Mouse (Mus musculus) liver, embryonic 14.5 days (tissue): ENCODE data around the gene Ppip5k2. TPM values are rescaled to one million over a fixed set of nuclear protein-coding genes. Genes with fewer than 3 reads are reported as not detected.

Experiments used
- ATAC-seq: fragments of 200-750 bp; cut with Nextera tagmentation; 2 replicates; pipeline ENCODE4 v1.8.0; 2017; ENCODE audit warnings: moderate number of reproducible peaks, mild to moderate bottlenecking, moderate library complexity; ENCODE audit not compliant: insufficient read depth
- DNase-seq, 3 experiments: peaks; one replicate each; pipeline ENCODE4 v3.0.0-alpha.2; 2012 to 2013; ENCODE audit warnings: low read depth in 3 of 3, low spot score in 3 of 3
- H3K27ac ChIP-seq: fragments of 300-500 bp; sonication (generic); 2 replicates; pipeline ENCODE4 v1.5.1; 2014; ENCODE audit warnings: moderate library complexity, mild to moderate bottlenecking, control low read depth, inconsistent platforms
- H3K27me3 ChIP-seq: fragments of 300-500 bp; sonication (generic); 2 replicates; pipeline ENCODE4 v1.6.1; 2014; ENCODE audit warnings: mild to moderate bottlenecking, low read length, moderate library complexity; ENCODE audit not compliant: control insufficient read depth, insufficient read depth
- H3K36me3 ChIP-seq: fragments of 300-500 bp; sonication (generic); replicated peaks from 2 replicates; pipeline ENCODE4 v1.6.1; 2014; ENCODE audit warnings: low read depth; ENCODE audit not compliant: control insufficient read depth, insufficient read depth
- H3K4me1 ChIP-seq, 2 experiments: fragments of 200-500 bp in 1 of 2; fragments of 300-500 bp in 1 of 2; sonication (generic) in 1 of 2; replicated peaks; 2 replicates each; pipeline ENCODE4 v1.6.1; 2012 to 2014; ENCODE audit warnings: antibody characterized with exemption in 1 of 2, inconsistent platforms in 1 of 2, low read length in 1 of 2; ENCODE audit not compliant: control insufficient read depth in 2 of 2, insufficient read depth in 2 of 2
- H3K4me2 ChIP-seq: fragments of 300-500 bp; sonication (generic); 2 replicates; pipeline ENCODE4 v1.6.1; 2014; ENCODE audit warnings: low read depth, mild to moderate bottlenecking, control low read depth, moderate library complexity
- H3K4me3 ChIP-seq, 2 experiments: fragments of 200-500 bp in 1 of 2; fragments of 300-500 bp in 1 of 2; sonication (generic) in 1 of 2; 2 replicates each; pipeline ENCODE4 v1.5.1; 2012 to 2014; ENCODE audit warnings: low read depth in 2 of 2, low read length in 2 of 2, mild to moderate bottlenecking in 2 of 2, control low read depth in 1 of 2, inconsistent platforms in 1 of 2, moderate library complexity in 1 of 2; ENCODE audit not compliant: insufficient read depth in 1 of 2
- H3K9ac ChIP-seq: fragments of 300-500 bp; sonication (generic); replicated peaks from 2 replicates; pipeline ENCODE4 v1.6.1; 2014; ENCODE audit warnings: mild to moderate bottlenecking, control low read depth, moderate library complexity
- H3K9me3 ChIP-seq: fragments of 300-500 bp; sonication (generic); 2 replicates; pipeline ENCODE4 v1.6.1; 2016; ENCODE audit warnings: low read length, mixed read lengths; ENCODE audit not compliant: control insufficient read depth
- CTCF ChIP-seq: IDR thresholded peaks from 2 replicates; pipeline ENCODE4 v1.5.1; 2016; ENCODE audit warnings: antibody characterized with exemption, low read depth, control low read depth
- EP300 ChIP-seq: IDR thresholded peaks from 2 replicates; pipeline ENCODE4 v1.6.1; 2016; ENCODE audit warnings: antibody characterized with exemption, low read depth
- WGBS: fragments of 180-500 bp; shearing (Covaris S2); extraction: QIAGEN DNeasy Blood & Tissue Kit; methylation state at CpG from one replicate; pipeline ENCODE4 v1.1.7; 2014; ENCODE audit not compliant: insufficient replicate concordance; 5-methylcytosine and 5-hydroxymethylcytosine counted together
- polyA plus RNA-seq, 2 experiments: library from polyadenylated mRNA; depleted of rRNA in 1 of 2; stranded (reverse) in 1 of 2; unstranded in 1 of 2; fragments of >200 nt; fragmentation: Nextera tagmentation in 1 of 2; extraction: Ambion mirVana in 1 of 2; gene quantifications; 2 replicates each; pipeline versions ENCODE4 v1.2.1 to v1.2.3; 2012 to 2014

Gene Ppip5k2
- polyA plus RNA-seq, 2 experiments, result 7.3 to 10.4 TPM

DNA sequence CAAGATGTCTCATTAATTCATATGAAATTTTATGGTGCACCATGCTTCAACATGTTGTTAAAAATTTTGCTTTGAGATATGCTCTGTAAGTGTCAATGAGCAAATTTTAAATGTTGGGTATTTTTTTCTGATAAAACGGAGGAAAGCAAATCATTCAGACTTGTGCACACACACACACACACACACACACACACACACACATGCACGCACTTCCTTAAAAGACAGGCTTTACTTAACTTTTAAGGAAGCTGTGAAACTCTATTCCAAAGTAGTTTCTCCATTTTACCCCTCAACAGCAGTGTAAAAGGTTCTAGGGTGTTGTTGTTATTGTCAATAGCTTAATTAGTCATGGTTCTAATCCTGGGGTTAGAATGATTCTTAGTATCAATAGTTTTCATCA lies 94.1 kb downstream of the Ppip5k2 start:
- no peak for TF ChIP-seq EP300
- no peak for TF ChIP-seq CTCF
- Histone ChIP-seq H3K4me2 (no peak overlapping the region), H3K4me1 (peaks cover 0 to 5% of the 10 kb centered on the region in 2 experiments; a peak in 2 of 4 replicates), H3K27ac (no peak overlapping the region), H3K36me3 (no peaks in the 10 kb centered on the region), H3K4me3 (no peak overlapping the region), H3K9ac (no peak overlapping the region), H3K27me3 (no peaks in the 10 kb centered on the region), H3K9me3 (no peaks in the 10 kb centered on the region)
- no peak for ATAC-seq
- WGBS, result 16% methylated on average over 2 of the region's 2 CpGs
- no peak for DNase-seq

DNA sequence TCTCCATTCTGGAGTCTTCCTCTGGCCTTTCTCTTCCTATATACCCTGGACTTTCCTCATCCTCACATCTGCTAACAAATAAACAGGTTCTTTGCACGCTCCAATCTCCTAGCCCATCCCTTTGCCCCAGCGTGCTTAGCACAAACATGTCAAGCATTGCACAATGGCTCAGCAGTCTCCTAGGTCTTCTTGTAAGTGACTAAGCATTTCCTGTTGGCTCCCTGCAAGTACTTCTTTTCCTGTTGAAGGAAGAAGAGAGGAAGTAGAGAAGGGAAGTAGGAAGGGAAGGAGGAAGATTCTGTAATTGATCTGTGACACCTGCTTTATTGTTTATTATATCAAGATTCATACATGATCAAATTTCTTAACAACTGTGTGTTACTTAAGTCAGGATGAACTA lies 97.4 kb downstream of the Ppip5k2 start:
- no peak overlapping the region for H3K9ac ChIP-seq
- H3K4me2 ChIP-seq, result no peak overlapping the region
- DNase-seq (no peak), ATAC-seq (peak; percentile 31; the same call in 1 of the 2 replicates)
- H3K4me1 ChIP-seq, result peaks cover 0 to 5% of the 10 kb centered on the region in 2 experiments; a peak in 2 of 4 replicates
- no peaks in the 10 kb centered on the region for H3K36me3 ChIP-seq
- no peak for TF ChIP-seq CTCF
- no peak for TF ChIP-seq EP300
- no peaks in the 10 kb centered on the region for H3K27me3 ChIP-seq
- H3K27ac ChIP-seq, result no peak overlapping the region
- no peak overlapping the region for H3K4me3 ChIP-seq
- 8% methylated on average over 2 of the region's 2 CpGs for WGBS
- H3K9me3 ChIP-seq, result no peaks in the 10 kb centered on the region

DNA sequence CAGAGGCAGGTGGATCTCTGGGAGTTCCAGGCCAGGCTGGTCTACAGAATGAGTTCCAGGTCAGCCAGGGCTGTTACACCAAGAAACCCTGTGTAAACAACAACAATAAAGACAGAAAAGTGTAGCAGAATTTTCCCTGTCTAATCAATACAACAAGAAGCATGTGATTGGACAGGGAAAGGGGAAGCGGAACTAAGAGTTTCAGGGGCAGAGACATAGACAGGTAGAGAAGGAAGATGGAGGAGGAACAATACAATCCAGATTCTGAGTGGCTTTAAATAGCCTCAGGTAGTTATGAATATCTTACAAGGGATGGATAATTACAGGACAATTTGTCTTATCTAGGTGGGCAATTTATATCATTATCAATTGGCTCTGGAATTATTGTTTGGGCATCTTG lies 102.9 kb downstream of the Ppip5k2 start:
- peaks cover 3 to 4% of the 10 kb centered on the region in 2 experiments for H3K4me1 ChIP-seq
- no peaks in the 10 kb centered on the region for H3K36me3 ChIP-seq
- no peak overlapping the region for H3K27ac ChIP-seq
- no peak for ATAC-seq
- H3K9me3 ChIP-seq, result no peaks in the 10 kb centered on the region
- no peak overlapping the region for H3K9ac ChIP-seq
- TF ChIP-seq CTCF (no peak), EP300 (no peak)
- 64% methylated on average over 1 of the region's 1 CpGs for WGBS
- DNase-seq, result no peak
- H3K27me3 ChIP-seq, result no peaks in the 10 kb centered on the region
- H3K4me3 ChIP-seq, result no peak overlapping the region
- H3K4me2 ChIP-seq, result no peak overlapping the region

DNA sequence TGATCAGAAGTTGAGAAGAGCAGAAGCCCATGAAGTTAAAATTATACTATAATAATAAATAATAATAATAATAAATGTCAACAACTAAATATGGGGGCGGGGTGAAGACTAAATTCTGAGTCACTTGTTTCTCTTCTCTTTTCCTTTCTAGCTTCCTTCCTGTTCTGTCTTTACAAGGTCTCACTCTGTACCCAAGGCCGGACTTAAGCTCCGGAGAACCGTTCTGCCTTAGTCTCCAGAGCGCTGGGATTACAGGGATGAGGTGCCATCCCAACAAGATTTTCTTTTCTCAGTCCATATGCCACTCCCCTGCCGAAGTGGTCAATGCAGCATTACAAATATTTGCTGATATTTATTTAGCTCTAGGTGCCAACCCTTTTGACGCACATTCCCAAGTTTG lies 107.9 kb downstream of the Ppip5k2 start:
- Histone ChIP-seq H3K36me3 (no peaks in the 10 kb centered on the region), H3K4me1 (peaks cover 16 to 18% of the 10 kb centered on the region in 2 experiments), H3K27ac (peak overlapping the region; percentile 47), H3K27me3 (no peaks in the 10 kb centered on the region), H3K9me3 (no peaks in the 10 kb centered on the region), H3K4me3 (peak overlapping the region; percentile 74 to 84), H3K4me2 (peak overlapping the region; percentile 76), H3K9ac (peak overlapping the region; percentile 66)
- no peak for DNase-seq
- ATAC-seq, result no peak
- TF ChIP-seq EP300 (no peak), CTCF (no peak)
- 17% methylated on average over 7 of the region's 7 CpGs for WGBS

DNA sequence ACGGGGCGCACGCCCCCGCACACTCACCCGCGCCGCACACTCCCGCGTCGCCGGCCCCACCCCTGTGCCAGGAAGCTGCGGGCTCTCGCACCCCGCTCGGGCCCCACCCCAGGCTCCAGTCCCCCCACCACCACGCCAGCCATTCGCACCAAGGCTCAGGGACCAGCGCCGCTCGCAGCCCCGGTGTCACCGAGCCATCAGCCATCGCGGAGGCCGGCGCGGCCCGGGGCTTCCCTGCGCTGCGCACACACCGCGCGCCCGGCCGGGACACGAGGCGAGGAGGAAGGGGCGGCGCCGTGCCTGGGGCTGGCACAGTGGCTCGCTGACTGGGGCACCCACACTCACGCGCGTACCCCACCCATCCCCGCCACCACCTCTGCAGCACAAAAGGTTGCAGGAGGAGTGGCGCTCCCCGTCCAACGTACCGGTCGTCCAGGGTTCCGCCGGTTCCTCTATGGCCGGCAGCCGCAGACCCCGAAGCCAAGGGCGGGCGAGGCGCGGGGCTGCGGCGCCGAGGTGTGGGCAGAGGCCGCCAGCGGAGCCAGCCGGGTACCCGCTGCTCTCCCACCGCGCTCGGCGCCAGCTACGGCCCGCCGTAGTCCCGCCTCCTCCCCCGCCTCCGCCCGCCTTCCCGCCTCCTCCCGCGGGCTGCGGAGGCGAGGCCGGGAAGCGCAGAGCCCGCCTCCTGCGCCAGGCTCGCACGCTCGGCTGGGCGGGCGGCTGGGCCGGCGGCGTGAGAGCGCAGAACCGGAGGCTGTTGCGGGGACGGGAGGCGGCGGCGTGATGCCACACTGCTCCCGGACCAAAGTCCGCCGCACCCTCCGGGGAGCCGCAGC lies 108.6 kb downstream of the Ppip5k2 start, which contains the start of gene D1Ertd622e:
D1Ertd622e (minus strand) TSS at position 669 of the 836 bp plus-strand sequence.
- Histone ChIP-seq H3K36me3 (no peaks in the 10 kb centered on the region; the same call in 1 of the 2 replicates), H3K4me2 (peak within 1 kb of the TSS; percentile 76), H3K9ac (peak within 1 kb of the TSS; percentile 93), H3K27me3 (no peaks in the 10 kb centered on the region), H3K9me3 (no peaks in the 10 kb centered on the region), H3K4me1 (peaks cover 22% of the 10 kb centered on the region in 2 experiments), H3K4me3 (peak within 1 kb of the TSS; percentile 74 to 84), H3K27ac (peak within 1 kb of the TSS; percentile 88)
- DNase-seq (peak; percentile 68 to 77 (median 70)), ATAC-seq (peak; percentile 82)
- WGBS, result under 1% methylated on average over 102 of the region's 106 CpGs
- TF ChIP-seq EP300 (no peak), CTCF (no peak)
